Mouse (Mus musculus): ENCODE results near the gene Il6ra. TPM values are rescaled to one million over a fixed set of nuclear protein-coding genes. Genes with fewer than 3 reads are reported as not detected.

Gene Il6ra
- total and polyA plus RNA-seq, 3 experiments = under 0.01 TPM; not detected in 2

- Histone ChIP-seq H3K36me3 (replicated peaks) (no peaks in the 10 kb centered on the region), H3K9me3 (replicated peaks) (peaks cover 6% of the 10 kb centered on the region), H3K27me3 (ENCODE audit: insufficient read depth, low read length) (peaks cover 10% of the 10 kb centered on the region), H3K4me1 (ENCODE audit: insufficient read depth, low read depth, low read length) (no peaks in the 10 kb centered on the region), H3K4me3 (ENCODE audit: low read depth, low read length) (no peak overlapping the region)
- no peak for ATAC-seq (ENCODE audit: extremely low read depth, insufficient number of reproducible peaks, low FRiP score, poor library complexity, severe bottlenecking)
- TF ChIP-seq CTCF (IDR thresholded peaks at IDR 0.05; ENCODE audit: low read depth, low read length) (no peak), GATA2 (IDR thresholded peaks at IDR 0.05; ENCODE audit: borderline replicate concordance, low read depth, low read length) (no peak), GATA1 (IDR thresholded peaks at IDR 0.05; ENCODE audit: borderline replicate concordance, low read length) (no peak), POLR2AphosphoS5 (IDR thresholded peaks at IDR 0.05; ENCODE audit: insufficient replicate concordance, low read depth, low read length) (no peak), TAL1 (conservative IDR thresholded peaks at IDR 0.05; ENCODE audit: low read depth, low read length) (no peak)
- DNase-seq (ENCODE audit: low spot score) = no peak
These were observed 86.7 kb downstream of the Il6ra start for GRCm38 (mm10) chr3:89826295-89826694.

DNA sequence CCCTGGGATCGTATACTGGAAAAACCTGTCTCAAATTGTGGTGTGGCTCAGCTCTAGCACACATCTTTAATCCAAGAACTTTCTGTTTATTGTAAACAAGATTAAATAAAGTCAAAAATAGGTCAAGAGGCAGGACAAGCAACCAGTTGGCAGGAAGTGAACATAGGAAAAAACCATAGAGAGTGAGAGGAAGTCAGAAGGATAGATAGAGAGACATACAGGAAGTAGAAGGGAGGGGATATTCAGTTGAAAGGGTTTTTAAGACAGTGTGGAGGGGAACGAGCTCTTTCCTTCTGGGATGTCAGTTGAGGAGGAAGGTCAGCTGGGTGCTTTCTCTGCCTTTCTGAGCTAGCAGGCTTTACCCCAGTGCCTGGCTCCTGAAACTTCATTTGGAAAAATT, 89.4 kb downstream of the Il6ra start:
- Histone ChIP-seq H3K27me3 (ENCODE audit: insufficient read depth, low read length) (peaks cover 18% of the 10 kb centered on the region), H3K4me3 (ENCODE audit: low read depth, low read length) (no peak overlapping the region), H3K9me3 (replicated peaks) (no peaks in the 10 kb centered on the region), H3K4me1 (ENCODE audit: insufficient read depth, low read depth, low read length) (no peaks in the 10 kb centered on the region; the same call in 1 of the 2 replicates), H3K36me3 (replicated peaks) (no peaks in the 10 kb centered on the region)
- no peak for ATAC-seq (ENCODE audit: extremely low read depth, insufficient number of reproducible peaks, low FRiP score, poor library complexity, severe bottlenecking)
- DNase-seq (ENCODE audit: low spot score) = no peak
- TF ChIP-seq GATA1 (IDR thresholded peaks at IDR 0.05; ENCODE audit: borderline replicate concordance, low read length) = no peak

- ATAC-seq (ENCODE audit: extremely low read depth, insufficient number of reproducible peaks, low FRiP score, poor library complexity, severe bottlenecking) (no peak), DNase-seq (ENCODE audit: low spot score) (no peak)
- H3K9me3 ChIP-seq (replicated peaks) = no peaks in the 10 kb centered on the region
- peaks cover 21% of the 10 kb centered on the region for H3K27me3 ChIP-seq (ENCODE audit: insufficient read depth, low read length)
- H3K4me3 ChIP-seq (ENCODE audit: low read depth, low read length) = no peak overlapping the region
- H3K36me3 ChIP-seq (replicated peaks) = no peaks in the 10 kb centered on the region
- TF ChIP-seq POLR2AphosphoS5 (IDR thresholded peaks at IDR 0.05; ENCODE audit: insufficient replicate concordance, low read depth, low read length) (no peak), CTCF (IDR thresholded peaks at IDR 0.05; ENCODE audit: low read depth, low read length) (no peak), GATA2 (IDR thresholded peaks at IDR 0.05; ENCODE audit: borderline replicate concordance, low read depth, low read length) (no peak), TAL1 (conservative IDR thresholded peaks at IDR 0.05; ENCODE audit: low read depth, low read length) (no peak), GATA1 (IDR thresholded peaks at IDR 0.05; ENCODE audit: borderline replicate concordance, low read length) (no peak)
- H3K4me1 ChIP-seq (ENCODE audit: insufficient read depth, low read depth, low read length) = no peaks in the 10 kb centered on the region; the same call in 1 of the 2 replicates
These were observed 91.2 kb downstream of the Il6ra start for GRCm38 (mm10) chr3:89821548-89822480.

- Histone ChIP-seq H3K27me3 (ENCODE audit: insufficient read depth, low read length) (peaks cover 22% of the 10 kb centered on the region), H3K4me1 (ENCODE audit: insufficient read depth, low read depth, low read length) (no peaks in the 10 kb centered on the region; the same call in 1 of the 2 replicates), H3K4me3 (ENCODE audit: low read depth, low read length) (no peak overlapping the region), H3K36me3 (replicated peaks) (no peaks in the 10 kb centered on the region), H3K9me3 (replicated peaks) (no peaks in the 10 kb centered on the region)
- DNase-seq (ENCODE audit: low spot score) (no peak), ATAC-seq (ENCODE audit: extremely low read depth, insufficient number of reproducible peaks, low FRiP score, poor library complexity, severe bottlenecking) (no peak)
- TF ChIP-seq TAL1 (conservative IDR thresholded peaks at IDR 0.05; ENCODE audit: low read depth, low read length) = no peak
- TF ChIP-seq GATA1 (IDR thresholded peaks at IDR 0.05; ENCODE audit: borderline replicate concordance, low read length) = no peak
- no peak for TF ChIP-seq CTCF (IDR thresholded peaks at IDR 0.05; ENCODE audit: low read depth, low read length)
- TF ChIP-seq GATA2 (IDR thresholded peaks at IDR 0.05; ENCODE audit: borderline replicate concordance, low read depth, low read length) = no peak
- TF ChIP-seq POLR2AphosphoS5 (IDR thresholded peaks at IDR 0.05; ENCODE audit: insufficient replicate concordance, low read depth, low read length) = no peak
These were observed 91.9 kb downstream of the Il6ra start for GRCm38 (mm10) chr3:89821096-89821513.

GRCm38 (mm10) chr3:89820311-89821095, 92.5 kb downstream of the Il6ra start:
- Histone ChIP-seq H3K36me3 (replicated peaks) (no peaks in the 10 kb centered on the region), H3K9me3 (replicated peaks) (no peaks in the 10 kb centered on the region), H3K4me3 (ENCODE audit: low read depth, low read length) (no peak overlapping the region), H3K4me1 (ENCODE audit: insufficient read depth, low read depth, low read length) (no peaks in the 10 kb centered on the region; the same call in 1 of the 2 replicates), H3K27me3 (ENCODE audit: insufficient read depth, low read length) (peaks cover 22% of the 10 kb centered on the region)
- ATAC-seq (ENCODE audit: extremely low read depth, insufficient number of reproducible peaks, low FRiP score, poor library complexity, severe bottlenecking) = no peak
- no peak for DNase-seq (ENCODE audit: low spot score)
- TF ChIP-seq GATA2 (IDR thresholded peaks at IDR 0.05; ENCODE audit: borderline replicate concordance, low read depth, low read length) (no peak), CTCF (IDR thresholded peaks at IDR 0.05; ENCODE audit: low read depth, low read length) (no peak), TAL1 (conservative IDR thresholded peaks at IDR 0.05; ENCODE audit: low read depth, low read length) (no peak), POLR2AphosphoS5 (IDR thresholded peaks at IDR 0.05; ENCODE audit: insufficient replicate concordance, low read depth, low read length) (no peak), GATA1 (IDR thresholded peaks at IDR 0.05; ENCODE audit: borderline replicate concordance, low read length) (no peak)

DNA sequence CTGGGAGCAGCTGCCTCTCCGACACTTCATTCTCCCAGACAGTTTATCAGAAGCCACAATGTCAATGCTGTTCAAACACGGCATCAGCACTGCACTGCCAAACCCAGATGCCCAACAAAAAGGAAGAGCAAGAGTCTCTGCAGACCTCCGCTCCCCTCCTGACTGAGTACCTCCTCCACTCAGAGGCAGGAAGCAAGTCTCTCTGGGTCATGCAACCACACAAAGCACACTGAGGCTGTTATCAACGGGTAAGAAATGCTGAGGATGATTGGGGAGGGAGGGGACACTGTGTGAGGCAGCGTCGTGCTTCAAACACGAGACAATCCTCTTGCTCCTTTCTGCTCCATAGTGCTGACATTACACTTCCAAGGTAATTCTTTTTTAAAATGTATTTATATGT, 93.1 kb downstream of the Il6ra start:
- no peaks in the 10 kb centered on the region for H3K9me3 ChIP-seq (replicated peaks)
- no peak for DNase-seq (ENCODE audit: low spot score)
- H3K4me1 ChIP-seq (ENCODE audit: insufficient read depth, low read depth, low read length) = no peaks in the 10 kb centered on the region; the same call in 1 of the 2 replicates
- no peak overlapping the region for H3K4me3 ChIP-seq (ENCODE audit: low read depth, low read length)
- TF ChIP-seq GATA1 (IDR thresholded peaks at IDR 0.05; ENCODE audit: borderline replicate concordance, low read length) = no peak
- no peak for TF ChIP-seq POLR2AphosphoS5 (IDR thresholded peaks at IDR 0.05; ENCODE audit: insufficient replicate concordance, low read depth, low read length)
- no peak for TF ChIP-seq GATA2 (IDR thresholded peaks at IDR 0.05; ENCODE audit: borderline replicate concordance, low read depth, low read length)
- no peak for TF ChIP-seq CTCF (IDR thresholded peaks at IDR 0.05; ENCODE audit: low read depth, low read length)
- TF ChIP-seq TAL1 (conservative IDR thresholded peaks at IDR 0.05; ENCODE audit: low read depth, low read length) = no peak
- H3K27me3 ChIP-seq (ENCODE audit: insufficient read depth, low read length) = peaks cover 24% of the 10 kb centered on the region
- no peaks in the 10 kb centered on the region for H3K36me3 ChIP-seq (replicated peaks)
- no peak for ATAC-seq (ENCODE audit: extremely low read depth, insufficient number of reproducible peaks, low FRiP score, poor library complexity, severe bottlenecking)

Measured in G1E (cell line).